Mouse (Mus musculus): Measurements from ENCODE around the gene Cd40lg.

GRCm38 (mm10) chrX:57238572-57238971 is 26.6 kb downstream of the Cd40lg start:
- TF ChIP-seq POLR2A (IDR thresholded peaks at IDR 0.05; ENCODE audit: low read depth, low read length) (no peak), CTCF (conservative IDR thresholded peaks at IDR 0.05; ENCODE audit: insufficient read depth, insufficient read length, low read depth, low read length) (no peak)
